Mouse (Mus musculus) E14TG2a.4 (cell line): Measurements from ENCODE around the gene Cd46.

Source experiments
- H3K27me3 ChIP-seq: 2 replicates; pipeline ENCODE4 v1.6.1; 2014; ENCODE audit warnings: low read length, control low read depth; ENCODE audit not compliant: insufficient read depth
- H3K36me3 ChIP-seq: 2 replicates; pipeline ENCODE4 v1.6.1; 2014; ENCODE audit warnings: low read length, control low read depth; ENCODE audit not compliant: insufficient read depth
- H3K4me1 ChIP-seq: replicated peaks from 2 replicates; pipeline ENCODE4 v1.6.1; 2014; ENCODE audit warnings: low read depth, low read length, control low read depth
- H3K4me3 ChIP-seq: replicated peaks from 2 replicates; pipeline ENCODE4 v1.5.1; 2014; ENCODE audit warnings: mild to moderate bottlenecking, low read length
- H3K9me3 ChIP-seq: 2 replicates; pipeline ENCODE4 v1.6.1; 2014; ENCODE audit warnings: low read length, control low read depth
- CTCF ChIP-seq: conservative IDR thresholded peaks from 2 replicates; pipeline ENCODE4 v1.5.1; 2014; ENCODE audit warnings: low read length
- NANOG ChIP-seq: IDR thresholded peaks from 2 replicates; pipeline ENCODE4 v1.6.1; 2014; ENCODE audit warnings: borderline replicate concordance, low read length, mixed read lengths
- POU5F1 ChIP-seq: IDR thresholded peaks from 2 replicates; pipeline ENCODE4 v1.6.1; 2014; ENCODE audit warnings: low read length, borderline replicate concordance

The Cd46 gene

GRCm38 (mm10) chr1:195031786-195032185, 60.3 kb downstream of the Cd46 start:
- Histone ChIP-seq H3K4me3 (no peak overlapping the region), H3K36me3 (no peaks in the 10 kb centered on the region), H3K4me1 (no peaks in the 10 kb centered on the region), H3K27me3 (no peaks in the 10 kb centered on the region), H3K9me3 (no peaks in the 10 kb centered on the region)
- TF ChIP-seq NANOG (no peak), CTCF (no peak), POU5F1 (no peak)

GRCm38 (mm10) chr1:195027507-195027906, 64.5 kb downstream of the Cd46 start:
- no peaks in the 10 kb centered on the region for H3K9me3 ChIP-seq
- H3K36me3 ChIP-seq: no peaks in the 10 kb centered on the region
- H3K4me1 ChIP-seq: no peaks in the 10 kb centered on the region
- no peaks in the 10 kb centered on the region for H3K27me3 ChIP-seq
- H3K4me3 ChIP-seq: no peak overlapping the region
- TF ChIP-seq CTCF (no peak), POU5F1 (no peak), NANOG (no peak)

- H3K9me3 ChIP-seq: no peaks in the 10 kb centered on the region
- no peaks in the 10 kb centered on the region for H3K36me3 ChIP-seq
- TF ChIP-seq CTCF: no peak
- no peak for TF ChIP-seq POU5F1
- TF ChIP-seq NANOG: no peak
- H3K4me3 ChIP-seq: no peak overlapping the region
- no peaks in the 10 kb centered on the region for H3K27me3 ChIP-seq
- no peaks in the 10 kb centered on the region for H3K4me1 ChIP-seq
Measured at GRCm38 (mm10) chr1:195023848-195024247, 68.2 kb downstream of the Cd46 start.

GRCm38 (mm10) chr1:195021831-195022230, 70.2 kb downstream of the Cd46 start:
- Histone ChIP-seq H3K9me3 (no peaks in the 10 kb centered on the region), H3K36me3 (no peaks in the 10 kb centered on the region), H3K4me3 (no peak overlapping the region), H3K27me3 (no peaks in the 10 kb centered on the region), H3K4me1 (no peaks in the 10 kb centered on the region)
- TF ChIP-seq NANOG (no peak), POU5F1 (no peak), CTCF (no peak)

GRCm38 (mm10) chr1:195019062-195019600, 72.9 kb downstream of the Cd46 start:
- Histone ChIP-seq H3K27me3 (no peaks in the 10 kb centered on the region), H3K36me3 (no peaks in the 10 kb centered on the region), H3K4me3 (no peak overlapping the region), H3K9me3 (no peaks in the 10 kb centered on the region), H3K4me1 (no peaks in the 10 kb centered on the region)
- no peak for TF ChIP-seq POU5F1
- no peak for TF ChIP-seq CTCF
- no peak for TF ChIP-seq NANOG

- no peaks in the 10 kb centered on the region for H3K36me3 ChIP-seq
- no peak overlapping the region for H3K4me3 ChIP-seq
- H3K9me3 ChIP-seq: no peaks in the 10 kb centered on the region
- TF ChIP-seq CTCF: no peak
- TF ChIP-seq NANOG: no peak
- no peak for TF ChIP-seq POU5F1
- H3K27me3 ChIP-seq: no peaks in the 10 kb centered on the region
- H3K4me1 ChIP-seq: no peaks in the 10 kb centered on the region
Measured at GRCm38 (mm10) chr1:195018089-195018999, 73.7 kb downstream of the Cd46 start.

GRCm38 (mm10) chr1:195017626-195018025, 74.4 kb downstream of the Cd46 start:
- H3K9me3 ChIP-seq: no peaks in the 10 kb centered on the region
- no peak overlapping the region for H3K4me3 ChIP-seq
- H3K27me3 ChIP-seq: no peaks in the 10 kb centered on the region
- TF ChIP-seq NANOG (no peak), POU5F1 (no peak), CTCF (no peak)
- no peaks in the 10 kb centered on the region for H3K36me3 ChIP-seq
- H3K4me1 ChIP-seq: no peaks in the 10 kb centered on the region

GRCm38 (mm10) chr1:195016811-195017501, 75.1 kb downstream of the Cd46 start:
- H3K4me3 ChIP-seq: no peak overlapping the region
- TF ChIP-seq NANOG (no peak), CTCF (no peak)
- no peaks in the 10 kb centered on the region for H3K9me3 ChIP-seq

More at GRCm38 (mm10) chr1:195016811-195017501, 75.1 kb downstream of the Cd46 start:
- no peaks in the 10 kb centered on the region for H3K4me1 ChIP-seq
- no peaks in the 10 kb centered on the region for H3K36me3 ChIP-seq
- H3K27me3 ChIP-seq: no peaks in the 10 kb centered on the region
